Mouse (Mus musculus) c-Kit-positive CD71-positive TER-119-negative erythroid progenitor cells, embryonic 14.5 days (primary cell): Measurements from ENCODE around the gene Cmc4.
A peak's percentile ranks its signal among the peaks of the same experiment; 100 is the strongest.

Experiments used
- DNase-seq: peaks from one replicate; pipeline ENCODE4 v3.0.0-alpha.2; 2013; ENCODE audit warnings: low read depth

Gene Cmc4

DNA sequence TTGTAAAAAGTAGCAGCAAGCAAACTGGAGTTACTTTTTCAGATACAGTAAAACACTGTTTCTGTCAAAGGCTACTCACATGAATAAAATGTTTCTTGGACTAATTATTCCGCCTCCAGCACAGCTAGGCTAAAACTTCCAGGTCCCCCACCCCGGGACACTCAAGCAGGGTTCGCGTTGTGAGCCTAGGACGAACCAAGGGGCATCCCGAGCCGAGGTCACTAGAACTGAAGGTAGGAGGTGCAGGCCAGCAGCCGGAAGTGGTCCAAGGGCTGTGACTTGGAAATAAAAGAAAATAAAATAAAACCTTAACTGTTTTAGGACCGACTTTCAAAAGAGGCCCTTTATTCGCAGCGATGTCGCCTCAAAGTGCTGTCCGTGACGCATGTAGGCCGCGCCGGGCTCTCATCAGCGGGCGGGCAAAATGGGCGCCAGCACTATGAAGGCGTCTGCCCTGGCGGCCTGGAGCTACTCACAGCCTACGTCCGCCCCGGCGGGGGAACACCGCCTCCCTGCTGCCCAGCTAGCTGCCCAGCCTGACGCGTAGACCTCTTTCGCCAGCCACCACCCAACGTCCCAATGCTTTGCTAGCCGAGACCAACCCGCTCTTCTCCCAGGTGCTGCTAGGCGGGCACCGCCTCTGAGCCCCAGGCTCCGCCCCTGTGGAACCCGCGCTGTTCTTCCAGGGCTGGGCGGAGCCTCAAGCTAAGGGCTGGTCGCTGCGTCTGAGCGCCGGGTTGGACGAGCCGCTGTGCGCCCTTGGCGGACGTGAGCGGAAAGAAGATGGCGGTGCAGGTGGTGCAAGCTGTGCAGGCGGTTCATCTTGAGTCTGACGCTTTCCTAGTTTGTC, at the start of gene Cmc4, which contains the start of the genes Mtcp1 and Brcc3:
Cmc4 (minus strand) TSS at position 649 of the 850 bp plus-strand sequence.
Mtcp1 (minus strand) TSS at position 653 of the 850 bp plus-strand sequence.
Brcc3 (plus strand) TSS at position 693 of the 850 bp plus-strand sequence.
- DNase-seq = peak; percentile 80

DNA sequence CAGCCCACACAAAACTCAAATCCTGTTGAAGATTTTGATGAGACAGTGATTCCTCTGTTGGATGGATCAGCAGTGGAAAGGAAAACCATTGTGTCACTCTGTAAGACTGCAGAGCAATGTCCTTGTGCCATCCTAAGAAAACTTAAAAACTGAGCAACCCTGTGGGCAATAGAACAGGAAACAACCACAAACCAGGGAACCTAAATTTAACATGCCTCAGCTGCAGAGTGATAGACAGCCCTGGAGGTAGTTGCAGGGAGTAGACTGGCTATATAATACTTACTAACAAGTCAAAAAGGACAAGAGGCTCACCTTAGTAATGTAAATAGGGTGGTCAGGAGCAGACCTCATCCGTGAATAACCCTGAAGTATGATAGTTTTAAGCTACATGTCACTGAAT, 38.2 kb upstream of the Cmc4 start:
- DNase-seq = no peak

GRCm38 (mm10) chrX:75409711-75410110, 6.7 kb downstream of the Cmc4 start:
- DNase-seq = no peak

DNA sequence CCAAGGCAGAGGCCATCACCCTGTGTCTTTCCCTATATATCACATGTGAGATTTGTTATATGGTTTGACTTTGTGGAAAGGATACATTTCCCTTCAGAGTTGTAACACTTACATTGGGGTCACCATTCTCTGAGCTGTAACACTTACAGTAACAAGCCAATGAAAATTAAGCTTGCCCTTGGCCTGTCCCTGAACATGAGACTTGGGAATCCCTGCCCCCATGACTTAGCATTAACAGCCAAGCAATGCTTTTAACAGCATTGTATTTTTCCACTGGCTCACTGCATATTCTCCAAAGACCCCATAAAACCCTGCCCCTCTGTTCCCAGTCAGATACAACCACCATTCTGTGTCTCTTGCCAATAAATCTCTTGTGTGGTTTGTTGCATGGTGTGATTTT, 13.0 kb downstream of the Cmc4 start:
- no peak for DNase-seq

DNA sequence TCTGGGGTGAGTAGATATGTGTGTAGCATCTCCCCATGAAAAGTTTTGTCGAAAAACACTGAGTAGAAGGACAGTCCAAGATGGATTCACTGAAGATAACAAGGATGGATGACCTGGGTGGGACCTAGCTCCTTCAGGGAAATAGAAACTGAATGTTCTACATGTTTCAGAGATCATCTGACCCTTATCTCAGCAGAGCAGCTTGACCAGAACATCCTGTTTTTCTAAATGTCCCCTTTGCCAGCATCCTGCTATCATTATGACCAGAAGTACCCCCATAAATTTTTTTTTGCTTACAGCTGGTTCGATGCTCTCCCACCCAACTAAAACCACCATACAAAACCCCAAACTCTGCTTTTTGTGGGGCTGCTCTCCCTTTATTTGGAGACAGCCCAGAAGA, 13.7 kb downstream of the Cmc4 start:
- DNase-seq = peak; percentile 32

GRCm38 (mm10) chrX:75399471-75399870, 16.9 kb downstream of the Cmc4 start:
- DNase-seq = no peak

GRCm38 (mm10) chrX:75382195-75382771, 34.1 kb downstream of the Cmc4 start, which contains the start of the genes Fundc2 and F8:
Fundc2 (plus strand) TSS chrX:75382399.
F8 (minus strand) TSS chrX:75382615.
- peak; percentile 53 for DNase-seq

GRCm38 (mm10) chrX:75381699-75382098, 34.7 kb downstream of the Cmc4 start:
- no peak for DNase-seq

DNA sequence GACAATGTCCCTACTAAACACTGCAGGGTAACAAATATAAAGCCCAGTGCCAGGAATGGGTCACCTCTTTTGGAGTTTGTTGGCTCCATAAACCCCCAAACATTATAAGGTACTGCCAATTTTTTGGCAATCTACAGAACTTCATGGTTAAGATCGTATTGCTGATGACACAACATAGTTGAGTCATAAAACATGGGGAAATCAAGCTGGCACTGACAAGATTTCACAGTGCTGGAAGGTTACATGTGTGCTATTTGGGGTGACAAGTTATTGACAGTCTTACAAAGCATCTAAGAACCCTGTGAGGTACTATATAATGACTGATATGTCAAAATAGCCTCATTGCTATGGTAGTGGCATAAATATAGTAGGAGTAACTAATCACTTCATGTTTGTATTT, 35.2 kb downstream of the Cmc4 start:
- no peak for DNase-seq

- DNase-seq = peak; percentile 5
Observed at GRCm38 (mm10) chrX:75376815-75377214, 39.6 kb downstream of the Cmc4 start.

- DNase-seq = no peak
Observed at GRCm38 (mm10) chrX:75372666-75373425, 43.5 kb downstream of the Cmc4 start.

- DNase-seq = peak; percentile 10
Observed at GRCm38 (mm10) chrX:75370197-75370596, 46.2 kb downstream of the Cmc4 start.
